Mouse (Mus musculus) embryonic fibroblast, embryonic 13.5 days (primary cell): ENCODE measurements around the gene Oip5.

Source experiments
- CTCF ChIP-seq: IDR thresholded peaks from 2 replicates; pipeline ENCODE4 v1.5.1; 2011; ENCODE audit warnings: mild to moderate bottlenecking, control low read depth, low read length, moderate library complexity, borderline replicate concordance; ENCODE audit not compliant: insufficient read depth
- POLR2A ChIP-seq: IDR thresholded peaks from 2 replicates; pipeline ENCODE4 v1.6.1; 2011; ENCODE audit warnings: low read depth, mild to moderate bottlenecking, control low read depth, low read length, moderate library complexity

GRCm38 (mm10) chr2:119565284-119565683, 53.0 kb downstream of the Oip5 start:
- TF ChIP-seq POLR2A (no peak), CTCF (no peak)
